Mouse (Mus musculus) bone marrow macrophage, adult 2 months (primary cell): ENCODE measurements around the gene D1Ertd622e.

Experiments used
- CTCF ChIP-seq: IDR thresholded peaks from 2 replicates; pipeline ENCODE4 v1.5.1; 2012; ENCODE audit warnings: low read depth, mild to moderate bottlenecking, low read length, moderate library complexity
- POLR2A ChIP-seq: IDR thresholded peaks from 2 replicates; pipeline ENCODE4 v1.6.1; 2012; ENCODE audit warnings: mild to moderate bottlenecking, low read depth, low read length, borderline replicate concordance

DNA sequence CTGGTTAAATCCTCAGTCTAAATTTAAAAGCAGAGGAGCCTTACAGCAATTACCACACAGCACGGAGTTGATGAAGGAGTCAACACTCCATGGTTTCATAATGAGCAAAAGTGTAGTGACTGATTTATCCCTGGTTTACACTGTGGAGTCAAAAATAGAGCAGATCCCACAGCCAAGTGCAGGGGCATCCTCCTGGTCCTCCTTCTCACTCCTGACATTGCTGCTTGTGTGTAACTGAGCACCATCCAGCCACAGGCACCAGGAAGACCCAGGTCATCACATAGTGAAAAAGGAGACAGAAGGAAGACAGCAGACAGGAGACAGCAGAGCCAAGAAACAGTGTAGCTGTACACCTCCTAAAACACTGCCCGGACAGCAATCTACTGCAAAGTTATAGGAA is 4.1 kb downstream of the D1Ertd622e start:
- no peak for TF ChIP-seq POLR2A
- no peak for TF ChIP-seq CTCF
